Mouse (Mus musculus) kidney, embryonic 15.5 days (tissue): Measurements from ENCODE around the gene Mdm2. TPM values are rescaled to one million over a fixed set of nuclear protein-coding genes. Genes with fewer than 3 reads are reported as not detected.

Source experiments
- ATAC-seq: fragments of 200-750 bp; cut with Nextera tagmentation; replicated peaks from 2 replicates; pipeline ENCODE4 v1.8.0; 2017; ENCODE audit warnings: moderate TSS enrichment; ENCODE audit not compliant: low FRiP score
- H3K27ac ChIP-seq: fragments of 300-500 bp; sonication (generic); 2 replicates; pipeline ENCODE4 v1.5.1; 2015; ENCODE audit warnings: mild to moderate bottlenecking, inconsistent platforms
- H3K27me3 ChIP-seq: fragments of 300-500 bp; sonication (generic); 2 replicates; pipeline ENCODE4 v1.6.1; 2015; ENCODE audit warnings: inconsistent platforms
- H3K36me3 ChIP-seq: fragments of 300-500 bp; sonication (generic); 2 replicates; pipeline ENCODE4 v1.6.1; 2015; ENCODE audit warnings: inconsistent platforms
- H3K4me1 ChIP-seq: fragments of 300-500 bp; sonication (generic); 2 replicates; pipeline ENCODE4 v1.6.1; 2015; ENCODE audit warnings: inconsistent platforms
- H3K4me2 ChIP-seq: fragments of 300-500 bp; sonication (generic); 2 replicates; pipeline ENCODE4 v1.6.1; 2015; ENCODE audit warnings: moderate library complexity, mild to moderate bottlenecking, inconsistent platforms
- H3K4me3 ChIP-seq: fragments of 300-500 bp; sonication (generic); replicated peaks from 2 replicates; pipeline ENCODE4 v1.5.1; 2015; ENCODE audit warnings: mild to moderate bottlenecking, inconsistent platforms
- H3K9ac ChIP-seq: fragments of 300-500 bp; sonication (generic); 2 replicates; pipeline ENCODE4 v1.6.1; 2015; ENCODE audit warnings: mild to moderate bottlenecking, inconsistent platforms
- H3K9me3 ChIP-seq: fragments of 300-500 bp; sonication (generic); replicated peaks from 2 replicates; pipeline ENCODE4 v1.6.1; 2016; ENCODE audit warnings: inconsistent platforms
- WGBS: fragments of 180-500 bp; shearing (Covaris S2); methylation state at CpG from one replicate; pipeline ENCODE4 v1.1.7; 2015; ENCODE audit warnings: mixed read lengths; 5-methylcytosine and 5-hydroxymethylcytosine counted together
- polyA plus RNA-seq: library from polyadenylated mRNA; unstranded; fragments of >200 nt; fragmentation: Nextera tagmentation; extraction: Ambion mirVana; gene quantifications from 2 replicates; pipeline ENCODE4 v1.2.1, GENCODE M21; 2015

Mdm2 gene
- polyA plus RNA-seq, 1 experiment from 2014 or later, result 49.7 TPM

- no peak overlapping the region for H3K9ac ChIP-seq
- no peaks in the 10 kb centered on the region for H3K9me3 ChIP-seq
- no peak overlapping the region for H3K27ac ChIP-seq
- H3K4me3 ChIP-seq, result no peak overlapping the region
- ATAC-seq, result no peak
- H3K4me1 ChIP-seq, result no peaks in the 10 kb centered on the region
- no peaks in the 10 kb centered on the region for H3K27me3 ChIP-seq
- 87% methylated on average over 3 of the region's 3 CpGs for whole genome bisulfite sequencing
- no peak overlapping the region for H3K4me2 ChIP-seq
- peaks cover 92% of the 10 kb centered on the region for H3K36me3 ChIP-seq
Measured at GRCm38 (mm10) chr10:117697561-117698115, 12.9 kb downstream of the Mdm2 start.

- no peak overlapping the region for H3K9ac ChIP-seq
- H3K9me3 ChIP-seq, result no peaks in the 10 kb centered on the region
- H3K27ac ChIP-seq, result no peak overlapping the region
- H3K4me1 ChIP-seq, result no peaks in the 10 kb centered on the region
- H3K4me2 ChIP-seq, result no peak overlapping the region
- peaks cover 95% of the 10 kb centered on the region for H3K36me3 ChIP-seq
- 93% methylated on average over 6 of the region's 6 CpGs for whole genome bisulfite sequencing
- no peak overlapping the region for H3K4me3 ChIP-seq
- ATAC-seq, result no peak
- H3K27me3 ChIP-seq, result no peaks in the 10 kb centered on the region
Measured at GRCm38 (mm10) chr10:117696827-117697560, 13.6 kb downstream of the Mdm2 start.

- H3K4me3 ChIP-seq, result no peak overlapping the region
- no peaks in the 10 kb centered on the region for H3K9me3 ChIP-seq
- H3K4me1 ChIP-seq, result no peaks in the 10 kb centered on the region
- no peak overlapping the region for H3K27ac ChIP-seq
- H3K9ac ChIP-seq, result no peak overlapping the region
- no peak for ATAC-seq
- WGBS, result 89% methylated on average over 8 of the region's 8 CpGs
- peaks cover 95% of the 10 kb centered on the region for H3K36me3 ChIP-seq
- H3K4me2 ChIP-seq, result no peak overlapping the region
- H3K27me3 ChIP-seq, result no peaks in the 10 kb centered on the region
Measured at GRCm38 (mm10) chr10:117696021-117696826, 14.3 kb downstream of the Mdm2 start.

- no peak overlapping the region for H3K27ac ChIP-seq
- no peaks in the 10 kb centered on the region for H3K27me3 ChIP-seq
- no peak overlapping the region for H3K9ac ChIP-seq
- ATAC-seq, result no peak
- no peaks in the 10 kb centered on the region for H3K4me1 ChIP-seq
- WGBS, result 96% methylated on average over 4 of the region's 4 CpGs
- no peaks in the 10 kb centered on the region for H3K9me3 ChIP-seq
- no peak overlapping the region for H3K4me3 ChIP-seq
- peaks cover 95% of the 10 kb centered on the region for H3K36me3 ChIP-seq
- H3K4me2 ChIP-seq, result no peak overlapping the region
Measured at GRCm38 (mm10) chr10:117695605-117696004, 15.0 kb downstream of the Mdm2 start.

- ATAC-seq, result no peak
- 96% methylated on average over 4 of the region's 4 CpGs for whole genome bisulfite sequencing
Measured at GRCm38 (mm10) chr10:117695027-117695426, 15.5 kb downstream of the Mdm2 start.

GRCm38 (mm10) chr10:117694255-117694953 is 16.2 kb downstream of the Mdm2 start:
- H3K4me1 ChIP-seq, result no peaks in the 10 kb centered on the region
- peaks cover 94% of the 10 kb centered on the region for H3K36me3 ChIP-seq
- H3K9ac ChIP-seq, result no peak overlapping the region
- no peaks in the 10 kb centered on the region for H3K27me3 ChIP-seq
- no peaks in the 10 kb centered on the region for H3K9me3 ChIP-seq
- 95% methylated on average over 6 of the region's 6 CpGs for WGBS
- no peak overlapping the region for H3K4me2 ChIP-seq
- no peak overlapping the region for H3K4me3 ChIP-seq
- H3K27ac ChIP-seq, result no peak overlapping the region
- no peak for ATAC-seq

More at GRCm38 (mm10) chr10:117695027-117695426, 15.5 kb downstream of the Mdm2 start:
- no peaks in the 10 kb centered on the region for H3K27me3 ChIP-seq
- no peak overlapping the region for H3K9ac ChIP-seq
- H3K27ac ChIP-seq, result no peak overlapping the region
- H3K36me3 ChIP-seq, result peaks cover 95% of the 10 kb centered on the region
- no peak overlapping the region for H3K4me3 ChIP-seq
- H3K4me1 ChIP-seq, result no peaks in the 10 kb centered on the region
- H3K9me3 ChIP-seq, result no peaks in the 10 kb centered on the region
- H3K4me2 ChIP-seq, result no peak overlapping the region

GRCm38 (mm10) chr10:117692953-117693352 is 17.6 kb downstream of the Mdm2 start:
- H3K4me3 ChIP-seq, result no peak overlapping the region
- 94% methylated on average over 5 of the region's 5 CpGs for WGBS

GRCm38 (mm10) chr10:117692173-117692572 is 18.4 kb downstream of the Mdm2 start:
- Histone ChIP-seq H3K4me2 (no peak overlapping the region), H3K9me3 (no peaks in the 10 kb centered on the region), H3K27me3 (no peaks in the 10 kb centered on the region), H3K4me1 (no peaks in the 10 kb centered on the region), H3K4me3 (no peak overlapping the region), H3K27ac (no peak overlapping the region), H3K9ac (no peak overlapping the region), H3K36me3 (peaks cover 93% of the 10 kb centered on the region)
- ATAC-seq, result no peak

More at GRCm38 (mm10) chr10:117692953-117693352, 17.6 kb downstream of the Mdm2 start:
- H3K27me3 ChIP-seq, result no peaks in the 10 kb centered on the region
- no peak overlapping the region for H3K27ac ChIP-seq
- no peak overlapping the region for H3K4me2 ChIP-seq
- no peak overlapping the region for H3K9ac ChIP-seq
- no peak for ATAC-seq
- H3K4me1 ChIP-seq, result no peaks in the 10 kb centered on the region
- peaks cover 94% of the 10 kb centered on the region for H3K36me3 ChIP-seq
- H3K9me3 ChIP-seq, result no peaks in the 10 kb centered on the region

- peaks cover 92% of the 10 kb centered on the region for H3K36me3 ChIP-seq
- WGBS, result 97% methylated on average over 10 of the region's 10 CpGs
- H3K27ac ChIP-seq, result no peak overlapping the region
- H3K4me3 ChIP-seq, result no peak overlapping the region
- no peaks in the 10 kb centered on the region for H3K9me3 ChIP-seq
- no peak overlapping the region for H3K9ac ChIP-seq
- ATAC-seq, result no peak
- no peaks in the 10 kb centered on the region for H3K4me1 ChIP-seq
- H3K4me2 ChIP-seq, result no peak overlapping the region
- no peaks in the 10 kb centered on the region for H3K27me3 ChIP-seq
Measured at GRCm38 (mm10) chr10:117691389-117691968, 19.1 kb downstream of the Mdm2 start.

- Histone ChIP-seq H3K27me3 (no peaks in the 10 kb centered on the region), H3K27ac (no peak overlapping the region), H3K4me1 (no peaks in the 10 kb centered on the region), H3K9ac (no peak overlapping the region), H3K4me2 (no peak overlapping the region), H3K36me3 (peaks cover 85% of the 10 kb centered on the region), H3K9me3 (no peaks in the 10 kb centered on the region), H3K4me3 (no peak overlapping the region)
- no peak for ATAC-seq
- WGBS, result 94% methylated on average over 3 of the region's 3 CpGs
Measured at GRCm38 (mm10) chr10:117690770-117691296, 19.7 kb downstream of the Mdm2 start.

GRCm38 (mm10) chr10:117690101-117690352 is 20.5 kb downstream of the Mdm2 start:
- Histone ChIP-seq H3K4me3 (no peak overlapping the region), H3K9ac (no peak overlapping the region), H3K9me3 (no peaks in the 10 kb centered on the region), H3K27me3 (no peaks in the 10 kb centered on the region), H3K4me2 (no peak overlapping the region), H3K36me3 (peaks cover 77% of the 10 kb centered on the region), H3K27ac (no peak overlapping the region), H3K4me1 (no peaks in the 10 kb centered on the region)
- WGBS, result 86% methylated on average over 2 of the region's 2 CpGs
- no peak for ATAC-seq
